Mouse (Mus musculus) liver, embryonic 16.5 days (tissue): ENCODE measurements at regions not wholly inside any gene's neighbourhood (a gene's known extent, or its start where the extent isn't known, plus 50 kb on each side); places are given as distances from the start of the nearest gene placed in this dataset.
A peak's percentile ranks its signal among the peaks of the same experiment; 100 is the strongest.

Experiments used
- ATAC-seq: fragments of 200-750 bp; cut with Nextera tagmentation; 2 replicates; pipeline ENCODE4 v1.8.0; 2017; ENCODE audit warnings: low read depth, mild to moderate bottlenecking, moderate number of reproducible peaks, moderate library complexity
- H3K27ac ChIP-seq: fragments of 300-500 bp; sonication (generic); 2 replicates; pipeline ENCODE4 v1.5.1; 2014; ENCODE audit warnings: mild to moderate bottlenecking, low read length
- H3K27me3 ChIP-seq: fragments of 300-500 bp; sonication (generic); 2 replicates; pipeline ENCODE4 v1.6.1; 2014; ENCODE audit warnings: low read depth, low read length, mixed read lengths; ENCODE audit not compliant: control insufficient read depth, insufficient read depth
- H3K36me3 ChIP-seq: fragments of 300-500 bp; sonication (generic); 2 replicates; pipeline ENCODE4 v1.6.1; 2014; ENCODE audit warnings: mild to moderate bottlenecking; ENCODE audit not compliant: control insufficient read depth, insufficient read depth
- H3K4me1 ChIP-seq: fragments of 300-500 bp; sonication (generic); 2 replicates; pipeline ENCODE4 v1.6.1; 2014; ENCODE audit warnings: low read depth, low read length, mixed read lengths; ENCODE audit not compliant: control insufficient read depth
- H3K4me2 ChIP-seq: fragments of 300-500 bp; sonication (generic); 2 replicates; pipeline ENCODE4 v1.6.1; 2014; ENCODE audit warnings: low read depth, low read length, mixed read lengths
- H3K4me3 ChIP-seq: fragments of 300-500 bp; sonication (generic); 2 replicates; pipeline ENCODE4 v1.5.1; 2014; ENCODE audit warnings: low read depth, mild to moderate bottlenecking, low read length
- H3K9ac ChIP-seq: fragments of 300-500 bp; sonication (generic); 2 replicates; pipeline ENCODE4 v1.6.1; 2014; ENCODE audit warnings: low read depth, low read length
- H3K9me3 ChIP-seq: fragments of 300-500 bp; sonication (generic); replicated peaks from 2 replicates; pipeline ENCODE4 v1.6.1; 2016; ENCODE audit warnings: low read length; ENCODE audit not compliant: control insufficient read depth
- WGBS: fragments of 180-500 bp; shearing (Covaris S2); extraction: QIAGEN DNeasy Blood & Tissue Kit; methylation state at CpG from one replicate; pipeline ENCODE4 v1.1.7; 2014; ENCODE audit not compliant: insufficient replicate concordance; 5-methylcytosine and 5-hydroxymethylcytosine counted together

- no peak overlapping the region for H3K9ac ChIP-seq
- H3K4me1 ChIP-seq: peaks cover 3% of the 10 kb centered on the region
- WGBS: 41% methylated on average over 6 of the region's 6 CpGs
- no peak overlapping the region for H3K4me2 ChIP-seq
- H3K4me3 ChIP-seq: no peak overlapping the region
- H3K9me3 ChIP-seq: no peaks in the 10 kb centered on the region
- ATAC-seq: peak; percentile 66
- H3K27me3 ChIP-seq: no peaks in the 10 kb centered on the region
- no peaks in the 10 kb centered on the region for H3K36me3 ChIP-seq
- H3K27ac ChIP-seq: no peak overlapping the region
Measured at GRCm38 (mm10) chr7:145092392-145093176, 115.3 kb downstream of the 1810010D01Rik start.

- no peak overlapping the region for H3K27ac ChIP-seq
- no peak overlapping the region for H3K9ac ChIP-seq
- H3K4me1 ChIP-seq: peaks cover 3% of the 10 kb centered on the region
- ATAC-seq: no peak
- no peaks in the 10 kb centered on the region for H3K9me3 ChIP-seq
- WGBS: 59% methylated on average over 4 of the region's 4 CpGs
- H3K4me3 ChIP-seq: no peak overlapping the region
- no peaks in the 10 kb centered on the region for H3K27me3 ChIP-seq
- H3K4me2 ChIP-seq: no peak overlapping the region
- H3K36me3 ChIP-seq: no peaks in the 10 kb centered on the region
Measured at GRCm38 (mm10) chr7:145090849-145091248, 117.1 kb downstream of the 1810010D01Rik start.

- H3K9me3 ChIP-seq: no peaks in the 10 kb centered on the region
- H3K27me3 ChIP-seq: no peaks in the 10 kb centered on the region
- 22% methylated on average over 3 of the region's 3 CpGs for WGBS
- no peak overlapping the region for H3K27ac ChIP-seq
- H3K4me1 ChIP-seq: peaks cover 3% of the 10 kb centered on the region
- no peak overlapping the region for H3K4me3 ChIP-seq
- H3K4me2 ChIP-seq: no peak overlapping the region
- H3K9ac ChIP-seq: no peak overlapping the region
- ATAC-seq: no peak
- no peaks in the 10 kb centered on the region for H3K36me3 ChIP-seq
Measured at GRCm38 (mm10) chr7:145089315-145089721, 118.6 kb downstream of the 1810010D01Rik start.

- WGBS: 33% methylated on average over 3 of the region's 3 CpGs
Measured at GRCm38 (mm10) chr7:145088655-145089054, 119.3 kb downstream of the 1810010D01Rik start.

GRCm38 (mm10) chr7:145087790-145088189 is 120.1 kb downstream of the 1810010D01Rik start:
- Histone ChIP-seq H3K4me3 (no peak overlapping the region), H3K36me3 (no peaks in the 10 kb centered on the region), H3K9ac (no peak overlapping the region), H3K9me3 (no peaks in the 10 kb centered on the region), H3K27ac (no peak overlapping the region), H3K4me2 (no peak overlapping the region), H3K27me3 (no peaks in the 10 kb centered on the region), H3K4me1 (peaks cover 2% of the 10 kb centered on the region)
- ATAC-seq: peak; percentile 56
- WGBS: 58% methylated on average over 5 of the region's 5 CpGs

More at GRCm38 (mm10) chr7:145088655-145089054, 119.3 kb downstream of the 1810010D01Rik start:
- no peak overlapping the region for H3K4me2 ChIP-seq
- H3K36me3 ChIP-seq: no peaks in the 10 kb centered on the region
- no peaks in the 10 kb centered on the region for H3K27me3 ChIP-seq
- H3K4me3 ChIP-seq: no peak overlapping the region
- ATAC-seq: no peak
- H3K9me3 ChIP-seq: no peaks in the 10 kb centered on the region
- H3K9ac ChIP-seq: no peak overlapping the region
- peaks cover 3% of the 10 kb centered on the region for H3K4me1 ChIP-seq
- no peak overlapping the region for H3K27ac ChIP-seq

GRCm38 (mm10) chr7:145082917-145083752 is 124.8 kb downstream of the 1810010D01Rik start:
- Histone ChIP-seq H3K27me3 (no peaks in the 10 kb centered on the region), H3K4me2 (no peak overlapping the region), H3K27ac (no peak overlapping the region), H3K9ac (no peak overlapping the region), H3K4me1 (peaks cover 2% of the 10 kb centered on the region), H3K9me3 (no peaks in the 10 kb centered on the region), H3K4me3 (no peak overlapping the region), H3K36me3 (no peaks in the 10 kb centered on the region)
- 24% methylated on average over 9 of the region's 9 CpGs for WGBS
- no peak for ATAC-seq

GRCm38 (mm10) chr7:145071996-145072790 is 132.5 kb upstream of the Ccnd1 start:
- Histone ChIP-seq H3K27ac (no peak overlapping the region), H3K4me1 (no peaks in the 10 kb centered on the region), H3K4me3 (no peak overlapping the region), H3K4me2 (no peak overlapping the region), H3K9ac (no peak overlapping the region), H3K9me3 (no peaks in the 10 kb centered on the region), H3K27me3 (no peaks in the 10 kb centered on the region), H3K36me3 (no peaks in the 10 kb centered on the region)
- 53% methylated on average over 5 of the region's 5 CpGs for WGBS
- no peak for ATAC-seq

- 36% methylated on average over 2 of the region's 2 CpGs for whole genome bisulfite sequencing
- no peaks in the 10 kb centered on the region for H3K27me3 ChIP-seq
Measured at GRCm38 (mm10) chr7:145071533-145071932, 131.8 kb upstream of the Ccnd1 start.

More at GRCm38 (mm10) chr7:145071533-145071932, 131.8 kb upstream of the Ccnd1 start:
- no peaks in the 10 kb centered on the region for H3K4me1 ChIP-seq
- no peak for ATAC-seq
- no peaks in the 10 kb centered on the region for H3K9me3 ChIP-seq
- H3K36me3 ChIP-seq: no peaks in the 10 kb centered on the region
- no peak overlapping the region for H3K4me3 ChIP-seq
- no peak overlapping the region for H3K4me2 ChIP-seq
- H3K9ac ChIP-seq: no peak overlapping the region
- H3K27ac ChIP-seq: no peak overlapping the region
